Mouse (Mus musculus): Measurements from ENCODE around the gene Lgals12.

Lgals12 gene

DNA sequence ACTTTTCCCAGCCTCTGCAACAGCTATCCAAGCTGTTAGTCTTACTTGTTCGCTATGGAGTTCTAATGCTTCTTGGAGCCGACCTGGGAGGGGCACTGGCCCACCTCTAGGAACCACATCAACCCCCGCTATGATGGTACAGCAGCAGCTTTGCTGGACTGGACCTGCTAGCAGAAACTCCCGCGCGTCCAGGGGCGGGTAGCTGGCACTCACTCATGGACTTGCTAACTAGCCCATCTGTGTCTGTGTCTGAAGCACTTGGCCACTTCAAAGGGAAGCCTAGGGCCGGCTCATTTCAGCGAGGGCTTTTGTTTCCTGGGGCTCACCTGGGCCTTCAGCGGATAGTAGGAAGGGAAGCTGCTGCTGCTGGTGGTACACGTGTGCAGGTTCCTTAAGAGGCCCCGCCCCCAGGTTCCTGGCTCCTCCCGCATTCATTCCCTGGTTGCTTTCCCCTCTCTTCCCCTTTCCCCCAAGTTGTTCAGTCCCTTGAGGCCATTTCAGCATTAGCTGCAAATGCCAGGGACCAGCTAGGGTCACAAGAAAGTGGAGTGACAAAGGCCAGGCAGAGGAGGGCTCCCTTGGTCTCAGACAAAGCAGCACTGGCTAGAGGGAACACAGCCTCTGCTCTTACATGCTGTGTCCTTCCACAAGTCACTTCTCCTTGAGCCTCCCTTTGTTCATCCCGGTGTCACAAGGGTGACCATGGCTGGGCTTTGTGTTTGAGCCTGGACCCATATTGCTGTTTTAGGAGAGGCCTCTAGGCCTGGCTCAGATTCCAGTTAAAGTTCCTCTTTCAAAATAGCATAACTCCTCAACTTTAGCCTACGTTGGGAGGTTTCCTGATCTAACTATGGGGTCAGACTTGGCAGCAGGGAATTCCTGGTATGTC is at the start of gene Lgals12:
Gene Lgals12 (minus strand): TSS at position 393 of the 889 bp plus-strand sequence.
- DNase-seq (ENCODE audit: low spot score in 2 of 2): no peak

DNA sequence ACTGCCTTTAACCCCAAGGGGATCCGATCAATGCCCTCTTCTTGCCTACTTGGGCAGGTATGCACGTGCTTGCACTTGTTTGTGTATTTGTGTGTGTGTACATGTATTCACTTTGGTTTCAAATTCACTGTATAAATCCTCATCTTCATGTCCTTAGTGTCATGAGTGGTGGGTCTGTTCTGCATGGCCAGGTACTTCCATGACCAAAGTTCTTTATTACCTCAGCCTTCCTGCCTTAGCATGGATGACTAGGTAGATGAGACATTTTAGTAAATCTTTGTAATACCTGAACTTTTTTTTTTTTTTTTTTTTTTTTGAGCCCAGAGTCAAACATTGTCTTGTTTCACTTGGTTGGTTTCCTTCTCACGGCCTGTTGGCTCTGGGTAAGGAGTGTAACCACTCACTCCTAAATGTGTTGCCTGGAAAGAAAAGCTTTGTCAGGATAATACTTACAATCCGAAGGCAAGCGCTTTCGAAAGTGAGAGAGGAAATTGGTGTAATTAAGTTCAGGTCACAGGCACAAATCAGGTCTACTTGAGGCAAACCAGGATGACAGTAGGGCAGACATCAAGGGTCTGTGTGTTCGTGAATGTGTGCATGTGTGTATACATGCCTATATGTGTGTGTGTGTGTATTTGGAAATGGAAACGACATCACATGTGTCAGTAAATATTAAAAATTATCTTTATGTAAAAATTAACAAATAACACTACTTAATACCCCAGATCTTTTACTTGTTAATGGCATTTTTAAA is 42.1 kb upstream of the Lgals12 start:
- no peak for DNase-seq (ENCODE audit: low spot score in 2 of 2)

DNA sequence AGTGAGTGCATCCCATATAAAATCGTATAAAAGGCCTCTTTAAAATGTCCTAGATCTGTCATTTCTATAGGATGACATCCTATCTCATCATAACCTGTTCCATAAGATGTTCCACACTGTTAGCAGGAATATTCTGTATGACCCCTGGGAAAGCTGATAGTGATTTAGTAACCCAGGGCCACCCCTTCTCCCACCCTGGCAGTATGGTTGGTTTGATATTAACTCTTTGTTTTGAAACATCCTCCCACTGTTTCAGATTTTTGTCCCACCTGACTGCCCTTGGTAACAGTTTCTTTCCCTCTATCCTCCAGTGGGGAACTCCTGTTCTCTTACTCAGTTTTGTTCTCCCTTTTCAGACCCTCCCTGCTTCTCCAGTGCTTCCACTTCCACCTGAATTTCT is 26.8 kb upstream of the Lgals12 start:
- DNase-seq (ENCODE audit: low spot score in 2 of 2): no peak

DNA sequence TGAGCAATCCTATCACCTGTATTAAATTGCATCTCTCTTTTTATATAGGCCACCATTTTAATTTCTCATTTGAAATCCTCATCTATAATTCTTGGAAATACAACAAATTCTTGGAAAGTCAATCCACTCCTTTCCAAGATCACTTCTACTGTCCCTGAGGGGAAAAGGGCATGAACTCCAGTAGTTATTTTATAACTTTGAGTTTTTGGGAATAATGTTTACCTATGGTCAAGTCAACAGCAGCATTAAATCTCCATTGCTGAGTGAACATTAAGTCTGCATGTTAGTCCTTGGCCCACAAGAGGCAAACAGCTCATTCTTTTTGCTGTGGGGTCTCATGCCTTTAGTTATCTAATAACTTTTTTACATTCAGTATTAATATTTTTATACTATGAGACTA is 26.0 kb upstream of the Lgals12 start:
- no peak for DNase-seq (ENCODE audit: low spot score in 2 of 2)

DNA sequence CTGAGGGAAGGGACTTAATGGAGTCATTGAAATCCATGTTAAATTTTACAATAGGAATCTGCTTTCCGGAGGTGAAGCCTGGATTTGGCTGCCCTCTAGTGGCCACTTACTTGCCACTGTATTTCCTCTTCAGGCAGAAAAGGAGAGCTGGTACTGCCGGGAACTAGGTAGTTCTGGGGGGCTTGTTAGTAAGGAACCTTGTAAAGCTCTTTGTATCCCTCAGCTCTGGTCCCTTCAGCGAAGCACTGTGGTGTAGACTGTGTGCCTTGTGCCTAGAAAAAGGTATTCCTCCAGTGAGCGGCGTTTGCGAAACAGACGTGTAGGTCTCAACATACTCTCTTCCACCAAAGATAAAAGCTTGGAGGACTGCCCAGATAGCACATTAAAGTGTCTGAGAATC is 10.7 kb upstream of the Lgals12 start:
- peak; percentile 30 to 74 for DNase-seq (ENCODE audit: low spot score in 2 of 2)

DNA sequence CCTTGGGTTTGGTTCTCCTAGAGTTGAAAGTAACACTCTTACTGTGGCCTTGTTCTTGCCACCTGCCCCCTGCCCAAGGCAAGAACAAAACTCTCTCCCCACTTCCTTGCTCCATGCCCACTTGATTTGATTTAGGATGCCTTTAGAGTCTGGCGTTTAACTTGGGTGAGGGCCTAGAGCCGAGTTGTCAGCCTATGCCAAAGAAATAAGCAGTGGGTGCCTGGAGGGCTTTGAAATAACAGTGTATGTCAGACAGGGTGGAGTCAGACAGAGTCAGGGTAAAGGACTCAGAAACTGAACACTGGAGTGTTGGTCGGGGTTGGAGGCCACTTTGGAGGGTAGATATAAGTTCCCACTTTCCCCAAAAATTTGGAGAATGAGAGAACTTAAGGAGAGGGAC is 10.1 kb upstream of the Lgals12 start:
- no peak for DNase-seq (ENCODE audit: low spot score in 2 of 2)

DNA sequence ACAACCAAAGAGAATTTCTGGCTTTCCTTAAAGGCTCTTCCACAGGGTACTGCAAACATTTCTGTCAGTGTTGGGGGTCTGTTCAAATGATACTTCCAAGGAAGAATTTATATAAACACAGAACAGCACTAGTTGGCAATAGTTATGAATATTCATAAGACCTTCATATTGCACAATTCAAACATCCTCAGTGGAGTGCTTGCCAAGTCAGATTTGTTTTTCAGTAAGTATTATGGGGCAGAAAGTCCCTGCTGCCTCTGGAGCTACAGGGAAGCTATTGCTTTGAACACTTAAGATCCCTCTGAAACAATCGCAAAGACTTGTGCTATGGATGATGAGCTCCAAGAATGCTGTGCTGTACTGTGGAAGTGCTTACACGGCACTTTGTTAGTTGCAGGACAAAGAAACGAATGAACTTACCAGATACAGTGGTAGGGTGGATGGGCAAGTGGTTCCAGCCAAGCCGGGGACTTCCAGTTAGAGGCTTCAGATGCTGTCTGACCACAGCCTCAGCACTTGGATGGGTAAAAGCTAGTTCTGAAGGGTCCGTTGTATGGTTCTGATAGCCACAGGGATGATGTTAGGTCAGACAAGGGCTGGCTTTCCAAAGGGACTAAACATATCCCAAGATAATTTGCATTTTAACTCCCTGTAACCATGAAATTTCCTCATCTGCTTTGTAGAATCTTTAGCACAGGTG is 9.4 kb upstream of the Lgals12 start:
- no peak for DNase-seq (ENCODE audit: low spot score in 2 of 2)

DNA sequence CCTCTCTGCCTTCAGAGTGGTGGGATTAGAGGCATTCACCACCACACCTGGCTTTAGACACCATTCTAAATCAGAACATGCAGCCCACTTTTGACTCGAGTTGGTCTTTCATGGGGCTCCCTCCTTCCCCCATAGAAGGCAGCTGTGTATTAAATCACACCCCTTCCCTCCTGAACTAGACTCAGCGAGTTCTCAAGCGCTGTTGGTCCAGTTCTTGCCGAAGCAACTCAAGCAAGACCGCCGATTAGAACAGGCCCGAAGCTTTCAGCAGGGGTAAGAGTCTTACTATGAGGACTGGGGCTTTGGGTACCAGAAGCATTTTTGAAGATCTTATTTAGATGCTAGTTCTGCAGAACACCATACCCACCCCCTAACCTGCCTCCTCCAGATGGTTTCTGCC is 6.2 kb upstream of the Lgals12 start:
- DNase-seq (ENCODE audit: low spot score in 2 of 2): no peak

DNA sequence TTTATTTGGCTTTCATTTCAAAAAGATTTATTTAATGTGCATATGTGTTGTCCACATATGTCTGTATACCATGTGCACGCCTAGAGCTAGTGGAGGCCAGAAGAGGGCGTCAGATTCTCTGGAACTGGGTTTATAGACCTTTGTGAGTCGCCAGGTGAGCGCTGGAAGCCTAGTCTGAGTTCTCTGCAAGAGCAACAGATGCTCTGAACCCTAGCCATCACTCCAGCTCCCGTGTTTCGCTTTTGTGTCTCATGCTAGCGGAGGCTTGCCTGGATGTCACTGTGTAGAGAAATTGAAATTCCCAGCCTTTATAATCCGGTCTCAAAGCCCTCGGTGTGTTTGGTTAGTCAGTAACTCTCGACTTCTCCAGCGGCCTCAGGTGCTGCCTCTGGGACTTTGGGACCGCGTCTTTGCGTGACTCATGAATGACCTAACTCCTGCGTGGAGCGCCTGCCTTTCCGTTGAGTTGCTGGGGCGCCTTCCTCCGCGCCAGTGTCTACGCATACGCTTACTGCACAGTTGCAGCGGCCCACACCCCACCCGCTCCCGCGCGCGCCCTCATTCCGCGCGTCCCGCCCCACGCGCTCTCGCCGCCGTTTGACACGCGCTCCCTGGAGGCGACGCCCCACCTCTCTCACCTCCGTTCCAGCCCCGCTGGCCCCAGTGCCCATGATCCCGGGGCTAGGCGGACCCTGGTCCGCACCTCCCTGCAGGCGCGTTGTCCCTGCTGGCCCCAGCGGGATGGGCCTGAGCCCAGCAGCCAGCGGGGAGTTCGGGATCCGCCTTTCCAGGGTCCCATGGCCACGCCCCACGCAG is 5.2 kb upstream of the Lgals12 start, which contains the start of gene Hrasls5:
Gene Hrasls5 (plus strand): TSS at position 600 of the 816 bp plus-strand sequence.
- no peak for DNase-seq (ENCODE audit: low spot score in 2 of 2)

DNA sequence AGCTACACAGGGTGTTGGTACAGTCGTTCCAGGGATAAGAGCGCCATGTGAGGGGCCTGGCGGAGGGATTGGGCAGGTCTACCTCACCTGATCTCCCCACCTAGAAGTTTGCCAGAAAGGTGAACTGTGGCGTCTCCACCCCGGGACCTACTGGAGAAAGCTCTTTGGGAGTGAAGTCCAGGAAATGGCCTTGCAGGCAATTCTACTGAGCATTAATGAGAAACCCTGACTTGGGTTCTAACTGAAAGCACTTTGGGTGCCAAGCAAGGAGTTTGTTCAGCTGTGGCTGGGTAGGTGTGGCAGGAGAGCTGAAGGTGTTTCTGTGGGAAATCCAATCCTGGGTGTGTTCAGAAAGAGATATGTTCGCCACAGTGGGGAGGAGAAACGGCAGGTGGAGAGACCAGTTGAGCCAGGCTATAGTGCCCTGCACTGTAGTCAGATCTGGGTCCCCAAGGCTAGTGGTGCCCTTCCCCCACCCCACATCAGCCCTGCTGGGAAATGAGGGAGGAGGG is 753 bp upstream of the Lgals12 start:
- no peak for DNase-seq (ENCODE audit: low spot score in 2 of 2)

DNA sequence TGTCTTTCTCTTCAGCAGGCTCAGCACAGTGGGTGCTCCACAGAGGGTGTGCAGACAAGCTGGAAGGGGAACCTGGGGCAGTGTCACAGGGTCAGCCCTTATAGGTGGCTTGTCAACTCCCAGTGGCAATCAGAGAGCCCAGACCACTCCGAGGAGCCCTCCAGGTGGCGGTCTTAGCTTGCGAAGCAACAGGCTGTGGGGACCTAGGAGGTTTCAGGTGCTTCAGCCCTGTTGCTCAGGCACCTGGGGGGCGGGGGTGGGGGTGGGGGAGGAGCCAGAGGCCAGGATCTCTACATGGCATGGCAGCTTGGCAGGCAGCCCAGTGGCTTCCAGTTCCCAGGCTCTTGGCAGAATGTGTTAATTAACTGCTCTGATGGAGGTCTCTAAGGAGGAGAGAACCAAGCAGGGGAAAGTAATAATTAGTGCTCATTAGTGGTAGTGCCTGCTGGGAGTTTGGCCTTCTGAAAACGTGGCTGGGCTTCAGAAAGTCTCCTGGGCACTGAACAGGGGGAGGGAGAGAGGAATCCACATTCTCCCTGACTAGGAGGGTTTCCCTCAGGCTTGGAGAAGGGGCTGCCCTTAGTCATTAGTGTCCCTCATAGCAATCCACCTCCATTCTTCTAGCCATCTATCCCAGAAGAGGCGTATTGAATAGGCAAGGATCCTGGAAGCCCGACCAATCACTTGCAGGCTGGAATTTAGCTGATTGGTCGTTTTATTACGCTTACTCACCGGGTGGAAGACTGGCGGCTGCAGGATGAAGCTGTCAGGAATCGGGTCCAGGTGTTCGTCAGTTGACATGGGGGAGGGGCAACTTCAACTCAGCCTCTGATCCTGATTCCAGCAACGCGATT is 836 bp downstream of the Lgals12 start:
- no peak for DNase-seq (ENCODE audit: low spot score in 2 of 2)

DNA sequence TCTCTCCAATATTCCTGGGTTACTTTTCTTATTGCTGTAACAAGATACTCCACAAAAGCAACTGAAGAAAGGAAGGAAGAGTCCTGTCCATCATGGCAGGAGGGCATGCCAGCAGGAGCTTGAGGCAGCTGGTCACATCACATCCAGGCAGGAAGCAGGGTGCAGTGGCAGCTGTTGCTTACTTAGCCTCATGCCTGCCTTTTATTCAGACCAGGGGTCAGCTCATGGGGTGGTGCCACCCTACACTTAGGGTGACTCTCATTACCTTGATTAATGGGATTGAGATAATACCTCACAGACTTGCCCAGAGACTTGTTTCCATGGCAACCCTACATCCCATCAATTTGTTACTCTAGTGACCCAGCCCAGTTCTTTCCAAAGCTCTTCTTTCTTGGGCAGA is 2.0 kb downstream of the Lgals12 start:
- no peak for DNase-seq (ENCODE audit: low spot score in 2 of 2)

DNA sequence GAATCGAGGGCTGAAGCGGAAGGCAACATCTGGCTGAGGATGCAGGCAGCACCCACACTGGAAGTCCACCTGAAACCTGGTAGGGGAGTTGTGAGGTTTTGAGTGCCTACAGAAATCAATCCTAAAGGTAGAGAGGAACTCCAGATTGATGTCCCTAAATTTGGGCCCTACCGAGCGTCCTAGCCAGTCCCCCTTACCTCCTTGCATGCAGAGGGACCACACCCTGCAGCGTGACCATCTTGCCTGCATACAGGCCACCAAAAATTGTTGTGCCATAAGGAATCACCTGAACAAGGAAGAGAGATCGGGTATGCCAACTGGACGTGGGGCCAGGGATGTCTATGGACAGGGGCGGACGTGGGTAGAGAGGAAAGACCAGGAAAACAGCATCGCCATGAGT is 2.9 kb downstream of the Lgals12 start:
- no peak for DNase-seq (ENCODE audit: low spot score in 2 of 2)

DNA sequence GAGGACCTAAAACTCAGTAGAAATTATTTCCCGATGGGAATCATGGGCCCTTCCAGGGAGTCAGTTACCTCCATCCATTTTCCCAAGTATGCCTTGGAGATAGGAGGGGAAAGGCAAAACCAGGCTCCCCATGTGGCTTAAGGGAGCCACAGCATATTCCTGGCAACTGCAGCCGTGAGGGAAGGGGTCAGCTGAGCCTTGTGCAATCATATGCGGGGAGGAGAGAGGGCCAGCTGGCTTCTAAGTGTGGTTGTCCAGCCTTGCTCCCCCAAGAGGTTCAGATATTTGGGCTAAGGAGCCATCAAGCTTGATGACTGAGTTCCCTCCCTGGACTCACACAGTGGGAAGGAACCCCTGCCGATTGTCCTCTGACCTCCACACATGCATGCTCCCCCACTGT is 5.4 kb downstream of the Lgals12 start:
- DNase-seq (ENCODE audit: low spot score in 2 of 2): no peak

DNA sequence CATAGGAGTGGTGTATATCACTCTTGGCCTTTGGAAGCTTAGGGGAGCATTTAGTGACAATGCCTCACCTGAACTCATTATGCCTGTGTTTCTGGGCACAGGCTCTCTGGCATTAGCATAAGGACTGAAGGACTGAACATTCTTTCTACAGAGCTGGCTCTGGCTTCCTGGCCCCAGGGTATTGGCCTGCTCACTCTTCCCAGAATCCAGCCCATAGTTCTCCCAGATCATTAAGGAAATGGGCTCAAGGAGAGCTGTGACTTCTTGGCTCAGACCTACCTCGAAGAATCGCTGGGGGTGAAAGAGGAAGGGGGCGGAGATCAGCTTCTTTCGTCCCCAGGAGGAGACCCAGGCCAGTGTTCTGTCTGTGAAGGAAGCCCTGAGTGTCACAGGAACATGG is 8.5 kb downstream of the Lgals12 start:
- no peak for DNase-seq (ENCODE audit: low spot score in 2 of 2)

DNA sequence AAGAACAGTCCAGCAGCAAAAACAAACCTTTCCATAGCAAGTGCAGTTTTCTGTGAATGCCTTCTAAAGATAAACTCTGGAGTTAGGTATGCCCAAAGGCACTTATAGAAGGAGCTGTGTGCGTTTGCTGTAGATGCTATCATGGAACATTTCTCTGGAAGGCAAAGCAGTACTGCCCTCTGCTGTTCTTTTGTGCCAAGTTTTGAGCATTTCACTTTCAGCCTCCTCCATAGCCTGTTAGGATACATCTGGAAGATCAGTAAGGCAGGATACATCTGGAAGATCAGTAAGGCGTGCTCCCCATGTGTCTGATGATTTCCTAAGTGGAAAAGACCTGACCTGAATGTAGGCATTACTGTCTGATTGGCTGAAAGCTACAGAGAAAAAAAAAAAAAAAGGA is 11.5 kb downstream of the Lgals12 start:
- DNase-seq (ENCODE audit: low spot score in 2 of 2): no peak

DNA sequence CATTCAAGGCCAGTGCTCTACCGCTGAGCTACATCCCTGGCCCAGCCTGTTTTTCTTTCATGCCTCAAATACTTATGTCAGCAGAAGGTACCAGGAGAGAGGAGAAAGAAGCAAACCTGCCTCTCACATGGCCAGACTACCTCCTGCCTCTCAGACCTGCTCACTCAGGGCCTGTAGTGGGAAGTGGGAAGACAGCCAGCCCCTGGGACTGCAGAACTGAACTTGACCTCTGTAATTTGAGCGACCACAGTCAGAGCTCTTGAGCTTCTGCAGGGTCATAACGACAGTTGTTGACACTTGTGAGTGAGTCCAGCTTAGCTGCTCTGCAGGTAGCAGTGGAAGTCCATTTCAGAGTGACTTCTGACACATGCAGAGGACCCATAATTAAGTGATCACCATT is 15.0 kb downstream of the Lgals12 start:
- DNase-seq (ENCODE audit: low spot score in 2 of 2): no peak

DNA sequence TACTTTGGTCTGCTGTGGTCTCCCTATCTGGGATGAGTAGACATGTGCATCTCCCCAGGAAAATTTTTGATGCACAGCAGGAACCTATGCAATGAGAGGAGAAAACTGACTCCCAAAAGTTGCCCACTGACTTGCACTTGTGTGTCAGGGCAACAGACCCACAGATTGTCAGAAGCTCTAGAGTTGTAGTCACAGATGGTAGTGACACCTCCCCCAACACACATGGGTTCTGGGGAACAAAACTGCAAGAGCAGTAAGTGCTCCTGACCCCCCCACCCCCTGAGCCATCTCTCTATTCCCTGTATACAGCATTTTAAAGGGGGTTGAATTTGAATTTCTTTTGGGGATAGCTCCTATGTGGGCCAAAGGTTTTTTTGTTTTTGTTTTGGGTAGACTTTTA is 16.2 kb downstream of the Lgals12 start:
- no peak for DNase-seq (ENCODE audit: low spot score in 2 of 2)

DNA sequence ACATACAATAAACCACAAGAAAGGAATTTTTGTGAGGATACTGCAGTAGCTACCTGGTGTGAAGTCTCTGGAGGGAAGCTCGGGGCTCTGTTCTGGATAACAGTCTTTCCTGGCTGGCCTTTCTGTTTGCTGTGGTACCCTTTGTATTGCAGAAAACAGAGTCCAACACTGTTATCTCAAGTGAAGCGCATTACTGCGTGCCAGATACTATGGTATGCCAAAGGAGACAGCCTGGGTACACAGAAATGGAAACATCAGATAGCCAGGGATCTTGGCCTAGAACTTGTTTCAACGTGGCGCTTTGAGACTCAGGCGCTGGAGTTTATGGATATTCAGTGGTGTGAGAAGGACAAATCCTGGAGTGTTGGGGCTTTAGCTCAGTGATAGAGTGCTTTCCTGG is 21.2 kb downstream of the Lgals12 start:
- no peak for DNase-seq (ENCODE audit: low spot score in 2 of 2)

DNA sequence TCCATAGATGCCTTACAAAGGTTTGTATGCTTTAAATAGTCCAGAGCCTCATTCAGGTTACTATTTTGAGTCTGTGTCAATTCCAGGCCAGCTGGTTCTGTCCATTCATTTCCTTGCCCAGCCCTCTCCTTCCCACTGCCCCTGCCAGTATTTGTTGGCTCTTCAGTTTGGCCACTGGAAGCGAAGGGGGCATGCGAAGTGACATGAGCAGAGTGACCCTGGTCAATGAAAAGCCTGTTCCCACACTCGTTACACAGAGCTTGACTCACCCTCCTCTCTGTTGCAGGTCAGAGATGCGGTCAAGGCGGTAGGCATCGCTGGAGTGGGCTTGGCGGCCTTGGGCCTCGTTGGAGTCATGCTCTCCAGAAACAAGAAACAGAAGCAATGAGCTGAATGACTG is 21.7 kb downstream of the Lgals12 start:
- DNase-seq (ENCODE audit: low spot score in 2 of 2): no peak
